Mouse (Mus musculus): ENCODE results near the gene Sectm1a.

DNA sequence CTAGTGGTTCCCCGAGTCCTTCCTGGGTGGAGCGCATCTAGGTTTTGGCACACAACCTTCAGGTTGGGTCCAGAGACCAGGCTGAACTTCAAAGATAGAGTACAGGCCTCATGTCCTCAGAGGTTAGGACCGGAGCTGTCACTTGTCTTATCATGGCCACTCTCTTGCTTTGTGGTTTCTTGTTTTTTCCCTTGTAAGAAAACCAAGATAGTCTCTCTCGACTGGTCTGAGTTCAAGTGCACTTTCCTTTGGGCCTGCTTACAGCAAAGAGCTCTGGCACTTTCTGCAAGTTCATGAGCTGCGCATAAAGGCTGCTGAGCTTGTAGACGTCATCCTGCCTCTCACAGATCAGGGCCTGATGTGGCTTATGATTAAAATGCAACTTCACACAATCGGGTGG, 53.8 kb downstream of the Sectm1a start:
- no peak for TF ChIP-seq CTCF (IDR thresholded peaks at IDR 0.05; ENCODE audit: borderline replicate concordance, extremely low read depth, insufficient read depth, insufficient read length)
- TF ChIP-seq POLR2A (IDR thresholded peaks at IDR 0.05; ENCODE audit: borderline replicate concordance, extremely low read depth, insufficient read depth, insufficient read length, poor library complexity, severe bottlenecking): no peak

Data from brain, embryonic 14.5 days (tissue).